Mouse (Mus musculus) brain, adult 2 months (tissue): ENCODE data around the gene Mc1r.
"Not testable (repeated sequence)": the region's sequence is repeated elsewhere in the genome, so short reads cannot be mapped to it uniquely, and the experiment has no call there.

Experiments
- DNase-seq: peaks from one replicate; pipeline ENCODE4 v3.0.0; 2011; ENCODE audit warnings: low read depth, low spot score

The Mc1r gene

GRCm38 (mm10) chr8:123430936-123431335 is 24.0 kb downstream of the Mc1r start:
- not testable (repeated sequence) for DNase-seq

GRCm38 (mm10) chr8:123431616-123432365 is 24.9 kb downstream of the Mc1r start:
- no peak for DNase-seq

GRCm38 (mm10) chr8:123432381-123432780 is 25.5 kb downstream of the Mc1r start:
- no peak for DNase-seq

- not testable (repeated sequence) for DNase-seq
These were observed 26.5 kb downstream of the Mc1r start for GRCm38 (mm10) chr8:123433241-123433974.

- no peak for DNase-seq
These were observed 34.9 kb downstream of the Mc1r start for GRCm38 (mm10) chr8:123441788-123442187.

GRCm38 (mm10) chr8:123442351-123442750 is 35.4 kb downstream of the Mc1r start:
- no peak for DNase-seq

- peak; percentile 98 for DNase-seq
These were observed 36.1 kb downstream of the Mc1r start for GRCm38 (mm10) chr8:123442871-123443575.

- DNase-seq = peak; percentile 40
These were observed 36.6 kb downstream of the Mc1r start for GRCm38 (mm10) chr8:123443576-123443921.

- DNase-seq = no peak
These were observed 37.2 kb downstream of the Mc1r start for GRCm38 (mm10) chr8:123444131-123444530.

- DNase-seq = no peak
These were observed 39.1 kb downstream of the Mc1r start for GRCm38 (mm10) chr8:123445981-123446380.

GRCm38 (mm10) chr8:123446799-123447198 is 39.9 kb downstream of the Mc1r start:
- no peak for DNase-seq

GRCm38 (mm10) chr8:123450783-123451182 is 43.9 kb downstream of the Mc1r start:
- DNase-seq = no peak

GRCm38 (mm10) chr8:123451747-123452146 is 44.8 kb downstream of the Mc1r start:
- DNase-seq = not testable (repeated sequence)

- DNase-seq = no peak
These were observed 45.2 kb downstream of the Mc1r start for GRCm38 (mm10) chr8:123452149-123452548.

- DNase-seq = no peak
These were observed 46.4 kb downstream of the Mc1r start for GRCm38 (mm10) chr8:123453291-123453690.

- DNase-seq = peak; percentile 25
These were observed 47.0 kb downstream of the Mc1r start for GRCm38 (mm10) chr8:123453951-123454350.

GRCm38 (mm10) chr8:123454559-123454958 is 47.7 kb downstream of the Mc1r start:
- DNase-seq = no peak
